Mouse (Mus musculus): Measurements from ENCODE around the gene Myb.

Myb gene

GRCm38 (mm10) chr10:21160537-21161358, at the start of gene Myb:
Myb (minus strand) TSS chr10:21160984.
- no peak for DNase-seq (ENCODE audit: low read depth)

- no peak for DNase-seq (ENCODE audit: low read depth)
Measured at GRCm38 (mm10) chr10:21207378-21207777, 46.6 kb upstream of the Myb start.

- no peak for DNase-seq (ENCODE audit: low read depth)
Measured at GRCm38 (mm10) chr10:21206232-21206631, 45.4 kb upstream of the Myb start.

GRCm38 (mm10) chr10:21204496-21205085, 43.8 kb upstream of the Myb start:
- DNase-seq (ENCODE audit: low read depth) = no peak

DNA sequence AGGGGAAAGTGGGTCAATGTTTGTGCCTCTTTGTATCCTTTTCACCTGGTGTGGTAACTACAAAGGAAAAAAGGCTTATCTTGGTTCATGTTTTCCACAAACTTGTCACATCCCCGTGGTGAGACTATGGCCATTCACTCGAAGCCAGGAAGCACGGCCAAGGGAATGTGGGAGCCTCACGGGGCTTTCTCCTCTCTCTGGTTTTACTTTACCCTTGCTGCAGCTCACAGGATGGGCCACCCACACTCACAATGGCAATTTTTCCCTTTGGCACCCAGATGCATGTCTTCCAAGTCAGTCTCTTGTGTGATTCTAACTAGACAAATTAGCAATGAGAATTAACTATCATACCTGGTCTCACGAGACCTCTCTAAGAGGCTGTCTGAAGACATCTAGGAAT, 43.1 kb upstream of the Myb start:
- DNase-seq (ENCODE audit: low read depth) = no peak

DNA sequence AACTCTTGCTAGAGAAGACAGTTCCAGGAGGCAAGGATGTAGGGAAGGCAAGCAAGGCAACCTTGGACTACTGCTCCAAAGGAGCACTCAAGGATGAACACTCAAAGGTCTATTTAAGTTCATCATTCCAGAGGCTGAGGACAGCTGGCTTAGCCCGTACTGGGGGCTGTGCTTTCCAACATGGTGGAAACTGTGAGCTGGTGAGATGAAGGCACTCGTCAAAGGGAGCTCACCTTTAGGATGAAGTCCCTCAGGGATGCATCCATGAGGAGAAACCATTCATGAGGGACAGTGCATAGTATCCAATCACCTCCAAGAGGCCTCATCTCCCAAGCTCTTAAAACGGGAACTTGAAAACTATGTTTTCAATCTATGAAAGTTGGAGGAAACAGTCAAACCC, 42.7 kb upstream of the Myb start:
- no peak for DNase-seq (ENCODE audit: low read depth)

DNA sequence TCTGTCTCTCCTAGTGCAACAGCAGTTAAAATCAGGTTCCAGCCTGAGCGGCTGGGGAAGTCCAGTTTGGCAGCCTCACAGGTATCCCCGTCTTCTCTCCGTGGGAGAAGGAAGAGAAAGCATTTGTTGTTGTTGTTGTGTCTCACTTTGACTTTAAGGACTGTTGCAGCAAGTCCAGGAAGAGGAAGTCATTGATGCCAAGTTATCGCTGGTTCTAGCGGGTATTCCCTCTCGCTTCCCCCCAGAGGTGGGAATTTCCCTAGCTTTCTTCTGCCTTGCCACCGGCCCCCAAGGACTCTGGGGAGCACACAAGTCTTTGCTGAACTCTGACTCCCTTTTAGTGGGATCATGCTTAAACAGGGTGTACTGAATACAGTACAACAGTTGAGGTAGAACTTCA, 40.0 kb upstream of the Myb start:
- no peak for DNase-seq (ENCODE audit: low read depth)

DNA sequence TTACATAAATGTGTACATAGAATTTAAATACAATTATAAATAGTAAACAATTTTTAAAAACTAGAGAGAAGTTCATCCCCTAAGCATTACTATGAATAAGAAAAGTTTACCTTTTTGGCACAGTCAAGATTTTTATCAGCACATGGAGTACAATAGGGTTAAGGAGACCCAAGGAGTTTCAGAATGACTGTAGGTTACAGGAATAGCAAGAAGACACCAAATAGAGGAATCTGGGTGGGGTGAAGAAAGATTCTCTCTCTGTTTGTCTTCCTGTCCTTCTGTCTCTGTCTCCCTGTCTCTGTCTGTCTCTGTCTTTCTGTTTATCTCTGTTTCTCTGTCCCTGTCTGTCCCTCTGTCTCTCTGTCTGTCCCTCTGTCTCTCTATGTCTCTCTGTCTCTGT, 39.5 kb upstream of the Myb start:
- DNase-seq (ENCODE audit: low read depth) = no peak

DNA sequence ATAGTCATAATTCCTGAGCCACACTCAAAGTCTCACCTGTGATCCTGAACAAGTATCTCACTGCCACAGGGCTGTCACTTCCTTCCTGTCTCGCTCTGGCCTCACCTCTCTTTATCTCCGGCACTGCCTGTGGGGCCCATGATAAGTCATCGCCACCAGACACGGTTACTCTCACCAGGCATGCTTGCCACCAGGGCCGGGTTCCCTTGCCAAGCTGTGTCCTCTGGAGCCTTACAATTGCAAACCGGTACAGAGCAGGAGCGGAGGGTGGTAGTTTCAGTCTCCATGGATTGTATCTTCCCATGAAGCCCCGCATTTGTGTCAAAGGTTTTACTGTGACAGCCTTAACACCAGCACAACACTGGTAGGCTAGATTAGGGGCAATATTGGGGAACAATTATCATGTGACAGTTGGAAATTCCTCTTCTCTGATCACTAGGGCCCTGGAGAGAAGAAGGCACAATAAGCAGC, 35.9 kb upstream of the Myb start:
- DNase-seq (ENCODE audit: low read depth) = no peak

DNA sequence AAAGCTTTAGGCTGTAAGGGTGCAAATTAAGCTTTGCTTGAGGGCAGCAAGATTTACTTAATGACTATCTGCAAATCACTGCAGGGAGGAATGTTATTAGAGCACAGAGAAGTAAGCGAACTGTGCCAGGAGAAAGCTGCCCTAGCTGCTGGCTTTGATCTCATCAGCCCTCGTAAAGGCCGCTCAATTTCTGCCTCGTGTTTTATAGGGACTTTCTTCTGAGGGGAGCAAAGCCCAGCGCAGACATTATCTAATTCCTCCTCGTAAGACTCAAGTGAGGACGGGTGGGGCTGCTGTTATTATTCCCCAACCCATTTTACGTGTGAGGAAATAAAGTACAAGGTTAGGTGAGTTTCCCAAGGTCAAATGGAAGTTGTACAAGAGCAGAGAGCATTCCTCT, 34.8 kb upstream of the Myb start:
- no peak for DNase-seq (ENCODE audit: low read depth)

- DNase-seq (ENCODE audit: low read depth) = no peak
Measured at GRCm38 (mm10) chr10:21193935-21194505, 33.2 kb upstream of the Myb start.

DNA sequence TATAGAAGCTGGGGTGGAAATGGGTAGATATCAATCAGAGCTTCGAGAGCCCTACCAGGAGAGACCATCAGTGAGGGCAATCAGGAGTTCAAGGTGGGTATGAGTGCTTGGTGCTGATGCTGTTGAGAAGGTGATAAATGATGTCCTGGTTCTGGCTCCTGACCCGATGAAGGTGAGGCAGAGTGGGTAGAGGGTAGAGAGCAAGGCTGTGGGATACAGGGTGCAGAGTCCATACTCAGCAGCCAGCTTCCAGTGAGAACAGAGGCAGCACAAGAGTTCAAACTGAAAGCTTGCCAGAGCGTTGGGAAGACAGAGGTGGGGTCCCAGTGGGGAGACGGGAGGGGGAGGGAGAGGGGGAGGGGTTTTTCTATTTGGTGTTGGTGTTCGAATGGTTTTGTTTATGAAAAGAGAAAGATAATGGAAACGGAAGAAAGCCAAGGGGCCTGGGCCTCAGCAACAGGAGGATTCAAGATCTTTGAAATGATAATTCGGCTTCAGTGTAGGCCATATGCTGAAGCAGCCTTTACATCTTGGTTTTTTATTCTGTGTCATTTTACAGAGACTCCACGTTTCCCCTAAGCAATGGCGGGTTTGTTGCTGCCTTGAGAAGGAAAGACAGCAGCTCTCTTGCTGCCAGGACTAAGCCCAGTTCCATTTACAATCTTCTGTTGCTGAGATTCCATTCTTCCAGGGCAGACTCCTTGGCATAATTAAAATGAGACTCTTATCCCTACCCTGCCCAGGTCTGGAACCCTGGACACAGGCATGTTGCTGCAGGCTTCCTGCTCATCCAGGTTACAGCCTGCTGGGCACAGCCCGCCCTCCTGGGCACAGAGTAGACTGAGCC, 32.5 kb upstream of the Myb start:
- DNase-seq (ENCODE audit: low read depth) = no peak

- no peak for DNase-seq (ENCODE audit: low read depth)
Measured at GRCm38 (mm10) chr10:21192436-21192835, 31.7 kb upstream of the Myb start.

- no peak for DNase-seq (ENCODE audit: low read depth)
Measured at GRCm38 (mm10) chr10:21189756-21190397, 29.1 kb upstream of the Myb start.

DNA sequence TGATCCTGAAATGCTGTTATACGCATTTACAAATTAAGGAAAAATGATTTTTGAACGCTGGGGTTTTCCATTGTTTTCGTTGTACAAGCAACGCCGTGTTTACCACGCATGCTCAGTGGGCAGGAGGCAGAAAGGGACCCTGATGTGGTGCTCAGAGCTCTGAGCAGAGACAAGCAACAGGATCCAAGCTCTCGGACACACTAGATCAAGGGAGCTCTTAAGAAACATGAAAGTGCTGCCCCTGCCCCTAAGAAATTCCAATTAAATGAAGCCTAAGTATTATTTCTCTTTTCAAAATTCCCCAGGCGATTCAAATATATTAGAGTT, 28.5 kb upstream of the Myb start:
- DNase-seq (ENCODE audit: low read depth) = no peak

- peak; percentile 81 for DNase-seq (ENCODE audit: low read depth)
Measured at GRCm38 (mm10) chr10:21188564-21189274, 27.9 kb upstream of the Myb start.

- no peak for DNase-seq (ENCODE audit: low read depth)
Measured at GRCm38 (mm10) chr10:21187847-21188246, 27.1 kb upstream of the Myb start.

GRCm38 (mm10) chr10:21186733-21187132, 25.9 kb upstream of the Myb start:
- DNase-seq (ENCODE audit: low read depth) = no peak

DNA sequence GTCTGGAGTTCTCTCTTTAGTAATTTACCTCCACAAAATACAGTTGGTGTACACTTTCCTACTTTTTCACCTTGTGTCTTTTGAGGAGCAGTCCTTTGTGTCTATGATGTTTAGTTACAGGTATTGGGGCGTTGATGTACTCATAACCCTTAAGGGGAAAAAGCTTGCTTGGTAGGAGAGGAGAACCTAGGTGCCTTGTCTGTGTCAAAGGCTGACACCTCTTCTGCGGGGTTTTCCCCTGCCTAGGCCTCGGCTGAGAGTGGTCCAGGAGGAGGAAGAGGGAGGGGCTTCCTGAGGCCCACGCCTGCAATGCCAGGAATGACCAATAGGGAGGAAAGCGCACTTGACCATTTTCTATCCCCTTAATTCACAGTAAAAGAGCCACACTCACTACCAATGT, 17.9 kb upstream of the Myb start:
- DNase-seq (ENCODE audit: low read depth) = no peak

GRCm38 (mm10) chr10:21178281-21178680, 17.5 kb upstream of the Myb start:
- DNase-seq (ENCODE audit: low read depth) = no peak

DNA sequence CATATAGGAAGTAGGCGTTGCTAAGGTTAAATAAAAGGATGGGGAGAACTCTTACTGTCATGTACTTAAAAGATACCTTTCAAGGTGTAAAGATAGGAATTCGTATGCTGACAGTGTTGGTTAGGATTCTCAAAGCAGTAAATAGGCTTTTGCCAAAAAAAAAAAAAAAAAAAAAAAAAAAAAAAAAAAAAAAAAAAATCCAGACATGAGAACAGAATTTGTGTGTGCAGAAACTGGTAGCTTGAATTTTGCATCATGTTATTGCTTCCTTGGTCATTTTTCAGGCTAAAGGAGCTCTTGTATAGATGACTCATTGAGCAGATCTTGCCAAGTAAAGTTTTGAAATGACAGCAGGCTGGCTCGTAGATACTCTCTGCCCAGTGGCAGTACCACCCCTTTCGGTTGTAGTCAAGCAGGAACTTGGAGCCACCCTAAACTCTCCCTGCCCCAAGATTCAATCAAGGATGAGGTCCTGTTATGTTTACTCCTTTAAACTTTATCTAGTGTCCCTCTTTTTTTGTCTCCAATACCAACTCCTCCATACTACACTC, 11.9 kb upstream of the Myb start:
- peak; percentile 19 for DNase-seq (ENCODE audit: low read depth)

All from NIH3T3 (cell line).